Mouse (Mus musculus): ENCODE data around the gene Slc45a2. TPM values are rescaled to one million over a fixed set of nuclear protein-coding genes. Genes with fewer than 3 reads are reported as not detected.

The Slc45a2 gene
- polyA plus RNA-seq, 1 experiment from 2014 or later, result not detected

GRCm38 (mm10) chr15:11010976-11011548 lies 10.5 kb downstream of the Slc45a2 start:
- ATAC-seq (ENCODE audit: low read depth), result no peak
- WGBS, result 93% methylated on average over 11 of the region's 11 CpGs
- H3K27me3 ChIP-seq, result no peaks in the 10 kb centered on the region

GRCm38 (mm10) chr15:11014931-11015330 lies 14.4 kb downstream of the Slc45a2 start:
- Histone ChIP-seq H3K4me3 (no peak overlapping the region), H3K4me1 (replicated peaks) (no peaks in the 10 kb centered on the region), H3K36me3 (no peaks in the 10 kb centered on the region), H3K9ac (no peak overlapping the region), H3K27me3 (no peaks in the 10 kb centered on the region), H3K9me3 (no peaks in the 10 kb centered on the region), H3K4me2 (no peak overlapping the region), H3K27ac (replicated peaks) (no peak overlapping the region)
- no peak for ATAC-seq (ENCODE audit: low read depth)
- WGBS, result 74% methylated on average over 2 of the region's 2 CpGs

More at GRCm38 (mm10) chr15:11010976-11011548, 10.5 kb downstream of the Slc45a2 start:
- Histone ChIP-seq H3K27ac (replicated peaks) (no peak overlapping the region), H3K4me2 (no peak overlapping the region), H3K9ac (no peak overlapping the region), H3K4me3 (no peak overlapping the region), H3K36me3 (no peaks in the 10 kb centered on the region), H3K9me3 (no peaks in the 10 kb centered on the region), H3K4me1 (replicated peaks) (no peaks in the 10 kb centered on the region)

GRCm38 (mm10) chr15:11026801-11027561 lies 26.5 kb downstream of the Slc45a2 start:
- Histone ChIP-seq H3K36me3 (no peaks in the 10 kb centered on the region), H3K27me3 (no peaks in the 10 kb centered on the region), H3K4me3 (no peak overlapping the region), H3K9me3 (no peaks in the 10 kb centered on the region), H3K4me2 (no peak overlapping the region), H3K27ac (replicated peaks) (no peak overlapping the region), H3K4me1 (replicated peaks) (no peaks in the 10 kb centered on the region), H3K9ac (no peak overlapping the region)
- WGBS, result 80% methylated on average over 4 of the region's 4 CpGs
- ATAC-seq (ENCODE audit: low read depth), result no peak

GRCm38 (mm10) chr15:11030188-11030587 lies 29.7 kb downstream of the Slc45a2 start:
- Histone ChIP-seq H3K9ac (no peak overlapping the region), H3K27ac (replicated peaks) (no peak overlapping the region), H3K4me2 (no peak overlapping the region), H3K9me3 (no peaks in the 10 kb centered on the region), H3K4me1 (replicated peaks) (no peaks in the 10 kb centered on the region), H3K4me3 (no peak overlapping the region), H3K27me3 (peaks cover 17% of the 10 kb centered on the region), H3K36me3 (no peaks in the 10 kb centered on the region)
- 85% methylated on average over 3 of the region's 3 CpGs for WGBS
- ATAC-seq (ENCODE audit: low read depth), result no peak

- Histone ChIP-seq H3K4me3 (peak overlapping the region; percentile 40), H3K4me1 (replicated peaks) (peaks cover 25% of the 10 kb centered on the region), H3K4me2 (peak overlapping the region; percentile 66), H3K9ac (peak overlapping the region; percentile 61; the same call in 1 of the 2 replicates), H3K36me3 (no peaks in the 10 kb centered on the region), H3K27me3 (peaks cover 49% of the 10 kb centered on the region), H3K27ac (replicated peaks) (no peak overlapping the region), H3K9me3 (no peaks in the 10 kb centered on the region)
- no peak for ATAC-seq (ENCODE audit: low read depth)
- 4% methylated on average over 34 of the region's 34 CpGs for WGBS
Observed at GRCm38 (mm10) chr15:11035947-11036474, 35.5 kb downstream of the Slc45a2 start.

GRCm38 (mm10) chr15:11036535-11037375 lies 36.2 kb downstream of the Slc45a2 start:
- Histone ChIP-seq H3K4me2 (peak overlapping the region; percentile 66), H3K4me1 (replicated peaks) (peaks cover 25% of the 10 kb centered on the region), H3K4me3 (peak overlapping the region; percentile 40), H3K27ac (replicated peaks) (no peak overlapping the region), H3K27me3 (peaks cover 49% of the 10 kb centered on the region), H3K36me3 (no peaks in the 10 kb centered on the region), H3K9me3 (no peaks in the 10 kb centered on the region), H3K9ac (peak overlapping the region; percentile 61)
- WGBS, result 2% methylated on average over 49 of the region's 49 CpGs
- peak; percentile 45; the same call in 1 of the 2 replicates for ATAC-seq (ENCODE audit: low read depth)

- WGBS, result 7% methylated on average over 8 of the region's 8 CpGs
- Histone ChIP-seq H3K4me3 (peak overlapping the region; percentile 40), H3K36me3 (no peaks in the 10 kb centered on the region), H3K27ac (replicated peaks) (no peak overlapping the region), H3K9ac (peak overlapping the region; percentile 61), H3K4me1 (replicated peaks) (peaks cover 25% of the 10 kb centered on the region), H3K9me3 (no peaks in the 10 kb centered on the region), H3K27me3 (peaks cover 49% of the 10 kb centered on the region), H3K4me2 (peak overlapping the region; percentile 66)
- ATAC-seq (ENCODE audit: low read depth), result 0 out of 2 replicates have a peak, but pooled peaks have one; percentile 29
Observed at GRCm38 (mm10) chr15:11037376-11037695, 36.8 kb downstream of the Slc45a2 start.

GRCm38 (mm10) chr15:11037711-11038110 lies 37.2 kb downstream of the Slc45a2 start, which contains the start of gene Rxfp3:
Rxfp3 (minus strand) TSS chr15:11037991.
- peak within 1 kb of the TSS; percentile 61 for H3K9ac ChIP-seq
- ATAC-seq (ENCODE audit: low read depth), result no peak
- H3K27me3 ChIP-seq, result peaks cover 49% of the 10 kb centered on the region
- no peaks in the 10 kb centered on the region for H3K9me3 ChIP-seq
- H3K4me2 ChIP-seq, result peak within 1 kb of the TSS; percentile 66
- no peaks in the 10 kb centered on the region for H3K36me3 ChIP-seq
- H3K27ac ChIP-seq (replicated peaks), result no peak within 1 kb of the TSS
- WGBS, result 2% methylated on average over 16 of the region's 16 CpGs
- H3K4me1 ChIP-seq (replicated peaks), result peaks cover 25% of the 10 kb centered on the region
- peak within 1 kb of the TSS; percentile 40 for H3K4me3 ChIP-seq

GRCm38 (mm10) chr15:11038476-11038875 lies 38.0 kb downstream of the Slc45a2 start:
- Histone ChIP-seq H3K9ac (no peak overlapping the region), H3K27me3 (peaks cover 49% of the 10 kb centered on the region), H3K9me3 (no peaks in the 10 kb centered on the region), H3K4me1 (replicated peaks) (peaks cover 25% of the 10 kb centered on the region), H3K4me2 (peak overlapping the region; percentile 66; the same call in 1 of the 2 replicates), H3K36me3 (no peaks in the 10 kb centered on the region), H3K27ac (replicated peaks) (no peak overlapping the region), H3K4me3 (no peak overlapping the region)
- no peak for ATAC-seq (ENCODE audit: low read depth)
- 4% methylated on average over 12 of the region's 12 CpGs for WGBS

- H3K9me3 ChIP-seq, result no peaks in the 10 kb centered on the region
- H3K27me3 ChIP-seq, result peaks cover 34% of the 10 kb centered on the region
- peaks cover 25% of the 10 kb centered on the region for H3K4me1 ChIP-seq (replicated peaks)
- no peak overlapping the region for H3K4me3 ChIP-seq
- no peak for ATAC-seq (ENCODE audit: low read depth)
- H3K27ac ChIP-seq (replicated peaks), result no peak overlapping the region
- H3K36me3 ChIP-seq, result no peaks in the 10 kb centered on the region
- H3K9ac ChIP-seq, result no peak overlapping the region
- WGBS, result 73% methylated on average over 5 of the region's 5 CpGs
- H3K4me2 ChIP-seq, result no peak overlapping the region
Observed at GRCm38 (mm10) chr15:11040067-11040466, 39.5 kb downstream of the Slc45a2 start.

- Histone ChIP-seq H3K9me3 (no peaks in the 10 kb centered on the region), H3K9ac (no peak overlapping the region), H3K4me2 (no peak overlapping the region), H3K27ac (replicated peaks) (no peak overlapping the region), H3K4me3 (no peak overlapping the region), H3K4me1 (replicated peaks) (peaks cover 17% of the 10 kb centered on the region), H3K36me3 (no peaks in the 10 kb centered on the region), H3K27me3 (peaks cover 22% of the 10 kb centered on the region)
- ATAC-seq (ENCODE audit: low read depth), result no peak
- 83% methylated on average over 2 of the region's 2 CpGs for WGBS
Observed at GRCm38 (mm10) chr15:11041229-11041628, 40.7 kb downstream of the Slc45a2 start.

- no peak for ATAC-seq (ENCODE audit: low read depth)
- no peak overlapping the region for H3K4me2 ChIP-seq
- no peaks in the 10 kb centered on the region for H3K36me3 ChIP-seq
- 87% methylated on average over 5 of the region's 5 CpGs for WGBS
- H3K9ac ChIP-seq, result no peak overlapping the region
- no peak overlapping the region for H3K4me3 ChIP-seq
- peaks cover 6% of the 10 kb centered on the region for H3K27me3 ChIP-seq
- peaks cover under 1% of the 10 kb centered on the region for H3K4me1 ChIP-seq (replicated peaks)
- H3K27ac ChIP-seq (replicated peaks), result no peak overlapping the region
- no peaks in the 10 kb centered on the region for H3K9me3 ChIP-seq
Observed at GRCm38 (mm10) chr15:11042828-11043227, 42.3 kb downstream of the Slc45a2 start.
